Mouse (Mus musculus) limb, embryonic 14.5 days (tissue): ENCODE measurements at regions not wholly inside any gene's neighbourhood (a gene's known extent, or its start where the extent isn't known, plus 50 kb on each side); places are given as distances from the start of the nearest gene placed in this dataset.

Source experiments
- ATAC-seq: fragments of 200-750 bp; cut with Nextera tagmentation; 2 replicates; pipeline ENCODE4 v1.8.0; 2017; ENCODE audit warnings: low read depth, moderate number of reproducible peaks, moderate TSS enrichment; ENCODE audit not compliant: low FRiP score
- DNase-seq: peaks from one replicate; pipeline ENCODE4 v3.0.0-alpha.2; 2015; ENCODE audit warnings: low spot score
- H3K27ac ChIP-seq: fragments of 300-500 bp; sonication (generic); replicated peaks from 2 replicates; pipeline ENCODE4 v1.5.1; 2014; ENCODE audit warnings: low read depth, mild to moderate bottlenecking, low read length, moderate library complexity, mixed read lengths
- H3K27me3 ChIP-seq: fragments of 300-500 bp; sonication (generic); 2 replicates; pipeline ENCODE4 v1.6.1; 2014; ENCODE audit warnings: low read length, mixed read lengths; ENCODE audit not compliant: control insufficient read depth, insufficient read depth
- H3K36me3 ChIP-seq: fragments of 300-500 bp; sonication (generic); 2 replicates; pipeline ENCODE4 v1.6.1; 2014; ENCODE audit warnings: mild to moderate bottlenecking, low read length, moderate library complexity, mixed read lengths; ENCODE audit not compliant: control insufficient read depth, insufficient read depth
- H3K4me1 ChIP-seq: fragments of 300-500 bp; sonication (generic); 2 replicates; pipeline ENCODE4 v1.6.1; 2014; ENCODE audit warnings: antibody characterized with exemption, low read length, mixed read lengths; ENCODE audit not compliant: control insufficient read depth, insufficient read depth
- H3K4me2 ChIP-seq: fragments of 300-500 bp; sonication (generic); replicated peaks from 2 replicates; pipeline ENCODE4 v1.6.1; 2014; ENCODE audit warnings: low read depth, mild to moderate bottlenecking, low read length, moderate library complexity; ENCODE audit not compliant: severe bottlenecking
- H3K4me3 ChIP-seq: fragments of 300-500 bp; sonication (generic); replicated peaks from 2 replicates; pipeline ENCODE4 v1.5.1; 2014; ENCODE audit warnings: low read length
- H3K9ac ChIP-seq: fragments of 300-500 bp; sonication (generic); 2 replicates; pipeline ENCODE4 v1.6.1; 2014; ENCODE audit warnings: mild to moderate bottlenecking, low read depth, low read length, moderate library complexity; ENCODE audit not compliant: severe bottlenecking
- H3K9me3 ChIP-seq: fragments of 300-500 bp; sonication (generic); 2 replicates; pipeline ENCODE4 v1.6.1; 2016; ENCODE audit warnings: low read length; ENCODE audit not compliant: control insufficient read depth
- POLR2A ChIP-seq: fragments of 200-500 bp; IDR thresholded peaks from 2 replicates; pipeline ENCODE4 v1.8.0; 2012; ENCODE audit warnings: inconsistent platforms, mild to moderate bottlenecking, moderate library complexity, borderline replicate concordance; ENCODE audit not compliant: insufficient read depth, insufficient read length; ENCODE audit errors: extremely low read depth
- WGBS: fragments of 180-500 bp; shearing (Covaris S2); extraction: QIAGEN DNeasy Blood & Tissue Kit; methylation state at CpG from one replicate; pipeline ENCODE4 v1.1.7; 2014; 5-methylcytosine and 5-hydroxymethylcytosine counted together

DNA sequence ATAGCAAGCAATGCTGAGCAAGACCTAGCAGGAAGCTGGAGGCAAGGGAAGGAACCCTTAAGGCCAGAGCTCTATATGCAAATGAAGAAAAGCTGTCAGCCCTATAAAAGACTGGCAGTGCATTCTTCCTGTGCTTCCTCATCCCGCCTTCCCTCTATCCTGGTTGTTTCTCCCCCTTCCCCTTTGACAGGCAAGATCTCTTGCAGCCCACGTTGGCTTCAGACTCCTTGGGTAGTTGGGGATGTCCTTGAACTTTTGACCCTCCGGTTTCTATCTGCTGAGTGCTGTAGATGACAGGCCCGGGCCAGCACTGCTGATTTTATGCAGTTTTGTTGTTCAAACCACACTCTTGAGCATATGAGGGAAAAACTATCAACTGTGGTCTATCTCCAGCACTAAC is 68.1 kb downstream of the Phlda1 start:
- no peaks in the 10 kb centered on the region for H3K36me3 ChIP-seq
- no peak overlapping the region for H3K27ac ChIP-seq
- DNase-seq (no peak), ATAC-seq (no peak)
- H3K27me3 ChIP-seq: no peaks in the 10 kb centered on the region
- no peak overlapping the region for H3K9ac ChIP-seq
- TF ChIP-seq POLR2A: no peak
- H3K9me3 ChIP-seq: no peaks in the 10 kb centered on the region
- no peak overlapping the region for H3K4me2 ChIP-seq
- WGBS: 63% methylated on average over 4 of the region's 4 CpGs
- no peak overlapping the region for H3K4me3 ChIP-seq
- peaks cover 9% of the 10 kb centered on the region; the same call in 1 of the 2 replicates for H3K4me1 ChIP-seq

DNA sequence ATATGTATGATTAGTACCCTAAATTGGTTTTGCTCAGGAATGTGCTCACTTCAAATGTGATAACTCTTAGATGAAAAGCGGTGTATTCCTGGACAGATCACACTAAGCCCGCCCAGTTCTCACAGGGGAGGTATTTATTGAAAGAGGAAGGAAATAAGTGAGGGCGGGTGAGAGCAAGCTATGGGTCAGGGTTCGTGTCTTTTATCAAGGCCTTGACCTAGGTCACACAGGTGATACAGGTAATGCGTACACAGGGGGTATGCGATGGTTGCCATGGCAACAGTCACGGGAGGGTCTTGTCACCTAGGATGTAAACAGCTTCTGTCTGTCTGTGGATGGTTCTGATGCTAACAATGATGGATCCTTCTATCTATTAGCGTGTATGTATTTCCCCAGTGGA is 68.7 kb downstream of the Phlda1 start:
- Histone ChIP-seq H3K27ac (no peak overlapping the region), H3K9ac (no peak overlapping the region), H3K4me3 (no peak overlapping the region), H3K4me2 (no peak overlapping the region), H3K36me3 (no peaks in the 10 kb centered on the region), H3K9me3 (no peaks in the 10 kb centered on the region), H3K4me1 (peaks cover 9% of the 10 kb centered on the region; the same call in 1 of the 2 replicates), H3K27me3 (no peaks in the 10 kb centered on the region)
- TF ChIP-seq POLR2A: no peak
- 75% methylated on average over 8 of the region's 8 CpGs for WGBS
- no peak for DNase-seq
- ATAC-seq: no peak

DNA sequence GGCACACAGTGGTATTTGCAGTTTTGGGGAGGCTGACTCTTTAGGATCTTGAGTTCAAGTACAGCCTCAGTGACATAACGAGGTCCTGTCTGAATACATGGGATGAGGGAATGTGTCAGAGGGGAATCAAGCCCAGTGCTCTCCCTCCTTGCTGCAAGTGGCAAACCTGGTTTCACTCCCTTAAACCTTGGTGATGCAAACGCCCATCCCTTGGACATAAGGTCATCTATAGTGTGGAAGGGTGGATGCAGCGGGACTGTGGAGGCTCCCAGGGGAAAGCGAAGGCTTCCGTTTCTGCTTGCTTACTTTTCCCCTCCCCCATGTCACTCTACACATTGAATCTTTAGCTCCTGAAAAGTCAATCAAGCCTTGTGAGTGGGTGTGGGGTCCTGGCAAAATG is 69.2 kb downstream of the Phlda1 start:
- ATAC-seq: no peak
- no peaks in the 10 kb centered on the region for H3K9me3 ChIP-seq
- no peak overlapping the region for H3K9ac ChIP-seq
- WGBS: 76% methylated on average over 5 of the region's 5 CpGs
- H3K4me2 ChIP-seq: no peak overlapping the region
- H3K4me1 ChIP-seq: peaks cover 9% of the 10 kb centered on the region; the same call in 1 of the 2 replicates
- H3K27me3 ChIP-seq: no peaks in the 10 kb centered on the region
- no peak overlapping the region for H3K27ac ChIP-seq
- DNase-seq: no peak
- TF ChIP-seq POLR2A: no peak
- no peaks in the 10 kb centered on the region for H3K36me3 ChIP-seq
- H3K4me3 ChIP-seq: no peak overlapping the region

DNA sequence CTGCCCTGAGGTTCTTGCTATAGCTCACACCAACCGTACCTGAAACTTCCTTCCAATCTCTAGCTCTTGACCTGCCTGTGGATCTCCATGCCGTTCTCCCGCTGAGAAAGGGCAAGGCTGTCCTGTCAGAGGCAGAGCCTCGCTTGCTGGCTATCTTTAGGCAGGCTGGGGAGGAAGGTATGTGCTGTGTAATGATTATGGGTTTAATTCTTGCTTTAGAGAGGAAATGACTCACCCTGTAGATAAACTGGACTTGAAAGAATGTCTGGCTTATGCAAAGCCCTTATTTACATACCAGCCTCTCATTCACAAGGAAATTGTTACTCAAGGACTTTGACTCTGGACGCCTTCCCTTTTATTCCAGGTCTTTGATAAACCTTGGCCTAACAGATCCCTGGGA is 69.8 kb downstream of the Phlda1 start:
- Histone ChIP-seq H3K36me3 (no peaks in the 10 kb centered on the region), H3K4me3 (no peak overlapping the region), H3K4me1 (peaks cover 9% of the 10 kb centered on the region; the same call in 1 of the 2 replicates), H3K4me2 (no peak overlapping the region), H3K9me3 (no peaks in the 10 kb centered on the region), H3K9ac (no peak overlapping the region), H3K27ac (no peak overlapping the region), H3K27me3 (no peaks in the 10 kb centered on the region)
- no peak for ATAC-seq
- DNase-seq: no peak
- WGBS: 39% methylated on average over 5 of the region's 5 CpGs
- no peak for TF ChIP-seq POLR2A

DNA sequence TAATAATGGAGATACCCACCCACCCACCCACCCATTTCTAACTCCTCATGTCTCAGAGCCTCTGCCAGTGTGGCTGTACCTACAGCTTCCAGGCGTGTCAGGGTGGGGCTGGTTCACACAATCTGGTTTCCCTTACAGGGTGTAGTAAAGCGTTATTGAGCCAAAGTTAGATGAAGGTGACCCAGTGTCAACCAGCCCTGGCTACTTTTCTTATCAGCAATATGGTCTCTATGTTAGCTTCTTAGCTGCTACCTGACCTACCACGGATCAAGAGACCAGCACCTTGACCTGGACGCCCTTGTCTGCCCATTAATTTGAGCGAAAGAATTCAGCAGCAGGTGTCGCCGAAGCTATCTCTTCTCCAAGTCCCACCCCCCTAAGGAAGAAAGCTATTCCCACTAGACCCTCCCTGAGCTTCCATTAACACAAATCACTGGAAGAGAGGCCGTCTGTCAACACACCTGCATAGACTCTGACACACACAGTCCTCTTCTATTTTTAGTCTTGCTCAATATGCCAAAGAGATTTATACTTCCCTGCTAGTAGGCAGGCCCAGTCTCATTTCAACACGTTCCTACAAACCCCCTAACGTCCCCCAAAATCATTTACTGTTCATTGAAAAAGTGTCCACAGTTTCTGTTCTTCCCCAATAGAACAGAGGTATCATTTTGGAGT is 70.4 kb downstream of the Phlda1 start:
- no peaks in the 10 kb centered on the region for H3K9me3 ChIP-seq
- DNase-seq (no peak), ATAC-seq (no peak)
- peaks cover 9% of the 10 kb centered on the region; the same call in 1 of the 2 replicates for H3K4me1 ChIP-seq
- no peak overlapping the region for H3K27ac ChIP-seq
- TF ChIP-seq POLR2A: no peak
- WGBS: 72% methylated on average over 10 of the region's 10 CpGs
- no peaks in the 10 kb centered on the region for H3K27me3 ChIP-seq
- no peaks in the 10 kb centered on the region for H3K36me3 ChIP-seq
- H3K4me3 ChIP-seq: no peak overlapping the region
- H3K9ac ChIP-seq: no peak overlapping the region
- H3K4me2 ChIP-seq: no peak overlapping the region
